Mouse (Mus musculus) ZHBTc4 (cell line): ENCODE measurements around the gene Prkag1.

Experiments
- DNase-seq: peaks from one replicate; pipeline ENCODE4 v3.0.0-alpha.2; 2011; ENCODE audit warnings: low read depth, low spot score

The Prkag1 gene

DNA sequence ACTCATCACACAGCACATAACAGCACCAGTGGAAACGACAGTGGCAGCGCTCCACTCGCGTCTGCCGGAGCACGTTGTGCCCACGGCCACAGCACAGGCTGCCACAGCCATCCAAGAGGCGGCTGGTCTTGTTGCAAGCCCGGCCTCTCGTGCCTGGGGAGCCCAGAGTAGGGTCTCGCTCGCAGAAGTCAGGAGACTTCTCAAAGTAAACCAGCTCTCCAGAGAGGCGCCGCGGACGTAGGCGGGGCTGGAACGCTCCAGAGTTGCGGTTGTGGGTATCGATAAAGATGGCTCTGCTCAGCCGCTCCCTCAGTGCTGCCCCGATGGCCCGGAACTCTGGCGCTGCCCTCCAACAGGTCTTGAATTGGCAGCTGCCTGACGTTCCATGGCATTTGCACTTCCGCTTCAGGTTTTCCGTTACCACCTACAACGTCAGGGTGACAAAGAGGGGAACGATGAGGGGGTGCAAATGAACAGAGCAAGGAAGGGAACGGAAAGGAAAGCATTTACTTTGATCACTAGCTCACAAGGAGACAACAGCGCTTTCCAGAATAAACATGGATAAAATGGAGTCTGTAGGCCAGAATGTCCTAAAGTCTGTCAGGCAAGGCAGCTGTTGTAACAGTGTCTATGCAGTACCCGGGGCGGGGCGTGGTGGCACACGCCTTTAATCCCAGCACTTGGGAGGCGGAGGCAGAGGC is 58.7 kb downstream of the Prkag1 start:
- DNase-seq, result peak; percentile 64

DNA sequence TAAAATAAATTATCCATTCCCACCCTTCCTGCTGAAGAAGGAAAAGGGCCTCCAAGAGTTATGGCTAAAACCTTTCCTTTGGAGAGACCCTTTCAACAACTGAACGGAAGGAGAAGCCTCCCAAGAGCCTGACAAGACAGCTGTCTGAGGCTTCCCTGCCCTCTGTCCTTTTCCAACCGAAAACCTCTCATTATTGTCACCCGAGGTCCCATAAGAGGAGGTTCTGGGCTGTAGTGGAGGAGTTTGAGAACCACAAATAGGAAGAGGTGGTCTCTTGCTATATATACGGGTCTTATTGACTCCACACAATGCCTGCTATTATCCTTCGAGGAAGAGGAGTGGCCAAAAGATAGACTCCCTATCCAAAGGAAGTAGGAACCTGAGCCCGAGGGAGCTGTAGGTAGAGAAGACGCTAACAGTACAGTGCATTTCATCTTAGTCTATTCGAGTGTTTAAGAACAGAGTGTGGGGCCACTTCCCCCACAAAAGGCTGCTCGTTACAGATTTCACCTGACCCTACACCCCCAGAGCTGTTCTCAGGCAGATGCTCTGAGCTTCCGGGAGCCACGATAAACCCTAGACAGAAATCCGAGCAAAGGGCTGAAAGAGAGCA is 59.4 kb downstream of the Prkag1 start:
- DNase-seq, result no peak

GRCm38 (mm10) chr15:98768259-98768658 is 63.1 kb downstream of the Prkag1 start:
- no peak for DNase-seq

- DNase-seq, result no peak
Measured at GRCm38 (mm10) chr15:98765929-98766328, 65.4 kb downstream of the Prkag1 start.
